Mouse (Mus musculus): ENCODE data around the gene Ccdc57. TPM values are rescaled to one million over a fixed set of nuclear protein-coding genes. Genes with fewer than 3 reads are reported as not detected.
"Not testable (repeated sequence)": the region's sequence is repeated elsewhere in the genome, so short reads cannot be mapped to it uniquely, and the experiment has no call there.

Gene Ccdc57
- total RNA-seq, 2 experiments from 2014 or later: 2.8 to 2.9 TPM

GRCm38 (mm10) chr11:120821076-120821922, 111.4 kb downstream of the Ccdc57 start:
- DNase-seq: no peak

GRCm38 (mm10) chr11:120820546-120820945, 112.1 kb downstream of the Ccdc57 start:
- no peak for DNase-seq

GRCm38 (mm10) chr11:120819556-120819955, 113.1 kb downstream of the Ccdc57 start:
- DNase-seq: no peak

GRCm38 (mm10) chr11:120818251-120818650, 114.4 kb downstream of the Ccdc57 start:
- no peak for DNase-seq

GRCm38 (mm10) chr11:120817358-120817757, 115.3 kb downstream of the Ccdc57 start:
- no peak for DNase-seq

- DNase-seq: no peak
These were observed 120.6 kb downstream of the Ccdc57 start for GRCm38 (mm10) chr11:120812068-120812467.

GRCm38 (mm10) chr11:120808010-120808409, 124.7 kb downstream of the Ccdc57 start:
- no peak for DNase-seq

GRCm38 (mm10) chr11:120805375-120806298, 127.0 kb downstream of the Ccdc57 start:
- DNase-seq: no peak

- no peak for DNase-seq
These were observed 127.9 kb downstream of the Ccdc57 start for GRCm38 (mm10) chr11:120804769-120805168.

GRCm38 (mm10) chr11:120804274-120804673, 128.4 kb downstream of the Ccdc57 start:
- no peak for DNase-seq

GRCm38 (mm10) chr11:120800061-120800904, 132.4 kb downstream of the Ccdc57 start:
- DNase-seq: peak; percentile 86

- DNase-seq: no peak
These were observed 133.3 kb downstream of the Ccdc57 start for GRCm38 (mm10) chr11:120799316-120799890.

- no peak for DNase-seq
These were observed 134.4 kb downstream of the Ccdc57 start for GRCm38 (mm10) chr11:120798244-120798643.

- no peak for DNase-seq
These were observed 136.1 kb downstream of the Ccdc57 start for GRCm38 (mm10) chr11:120796614-120796946.

GRCm38 (mm10) chr11:120795756-120796613, 136.7 kb downstream of the Ccdc57 start, which contains the start of gene Dus1l:
Dus1l (minus strand) TSS chr11:120796403.
- peak; percentile 95 for DNase-seq

GRCm38 (mm10) chr11:120792652-120793051, 140.0 kb downstream of the Ccdc57 start:
- DNase-seq: no peak

GRCm38 (mm10) chr11:120789810-120790209, 142.9 kb downstream of the Ccdc57 start:
- no peak for DNase-seq

GRCm38 (mm10) chr11:120789355-120789754, 143.3 kb downstream of the Ccdc57 start:
- DNase-seq: no peak

- DNase-seq: not testable (repeated sequence)
These were observed 144.2 kb downstream of the Ccdc57 start for GRCm38 (mm10) chr11:120788460-120788859.

- DNase-seq: no peak
These were observed 147.5 kb downstream of the Ccdc57 start for GRCm38 (mm10) chr11:120785145-120785544.

All from gastrocnemius, postnatal 25 days (tissue).